Mouse (Mus musculus) small intestine, adult 2 months (tissue): ENCODE measurements around the gene Psmg1. TPM values are rescaled to one million over a fixed set of nuclear protein-coding genes. Genes with fewer than 3 reads are reported as not detected.

Experiments used
- H3K27ac ChIP-seq: fragments of 200-500 bp; 2 replicates; pipeline ENCODE4 v1.5.1; 2012; ENCODE audit warnings: low read depth, low read length, control low read depth, inconsistent platforms; ENCODE audit not compliant: insufficient read depth
- H3K27me3 ChIP-seq: fragments of 200-500 bp; 2 replicates; pipeline ENCODE4 v1.6.1; 2012; ENCODE audit warnings: mild to moderate bottlenecking, moderate library complexity, low read length, inconsistent platforms; ENCODE audit not compliant: control insufficient read depth, insufficient read depth
- H3K36me3 ChIP-seq: fragments of 200-500 bp; 2 replicates; pipeline ENCODE4 v1.6.1; 2012; ENCODE audit warnings: mild to moderate bottlenecking, low read length, control low read depth, inconsistent platforms; ENCODE audit not compliant: control insufficient read depth, insufficient read depth
- H3K4me1 ChIP-seq: fragments of 200-500 bp; 2 replicates; pipeline ENCODE4 v1.6.1; 2012; ENCODE audit warnings: low read length, inconsistent platforms, mixed read lengths; ENCODE audit not compliant: control insufficient read depth, insufficient read depth, insufficient read length
- H3K4me3 ChIP-seq: fragments of 200-500 bp; 2 replicates; pipeline ENCODE4 v1.5.1; 2012; ENCODE audit warnings: low read depth, mild to moderate bottlenecking, control low read depth, inconsistent platforms, low read length, moderate library complexity
- CTCF ChIP-seq: fragments of 200-500 bp; IDR thresholded peaks from 2 replicates; pipeline ENCODE4 v1.5.1; 2012; ENCODE audit warnings: low read depth, mild to moderate bottlenecking, control low read depth, inconsistent platforms, low read length, moderate library complexity, mixed read lengths; ENCODE audit not compliant: insufficient replicate concordance, insufficient read length; ENCODE audit errors: extremely low read depth
- POLR2A ChIP-seq: fragments of 200-500 bp; IDR thresholded peaks from 2 replicates; pipeline ENCODE4 v1.6.1; 2012; ENCODE audit warnings: low read depth, mild to moderate bottlenecking, control low read depth, inconsistent platforms, low read length, moderate library complexity
- WGBS: fragments of 180-500 bp; shearing (Covaris S2); methylation state at CpG from one replicate; pipeline ENCODE4 v1.1.7; 2018; 5-methylcytosine and 5-hydroxymethylcytosine counted together
- polyA plus RNA-seq: library from polyadenylated mRNA; depleted of rRNA; stranded (reverse); fragments of >200 nt; gene quantifications from 2 replicates; pipeline ENCODE4 v1.2.3, GENCODE M21; 2012; rRNA removed

Psmg1 gene
- polyA plus RNA-seq, 1 experiment = 4.4 TPM

GRCm38 (mm10) chr16:95941575-95941974 lies 49.2 kb downstream of the Psmg1 start:
- Histone ChIP-seq H3K27ac (no peak overlapping the region), H3K36me3 (no peaks in the 10 kb centered on the region), H3K4me3 (no peak overlapping the region), H3K27me3 (no peaks in the 10 kb centered on the region), H3K4me1 (peaks cover 6% of the 10 kb centered on the region; the same call in 1 of the 2 replicates)
- TF ChIP-seq POLR2A (no peak), CTCF (no peak)
- 79% methylated on average over 5 of the region's 5 CpGs for WGBS

- Histone ChIP-seq H3K27me3 (no peaks in the 10 kb centered on the region), H3K4me3 (no peak overlapping the region), H3K27ac (no peak overlapping the region), H3K4me1 (0 out of 2 replicates have a peak, but pooled peaks cover 3% of the 10 kb centered on the region), H3K36me3 (no peaks in the 10 kb centered on the region)
- WGBS = 52% methylated on average over 6 of the region's 6 CpGs
- TF ChIP-seq CTCF (no peak), POLR2A (no peak)
Measured at GRCm38 (mm10) chr16:95935495-95935961, 55.2 kb downstream of the Psmg1 start.

GRCm38 (mm10) chr16:95932860-95933259 lies 57.9 kb downstream of the Psmg1 start:
- peaks cover 9% of the 10 kb centered on the region; the same call in 1 of the 2 replicates for H3K4me1 ChIP-seq
- H3K27me3 ChIP-seq = no peaks in the 10 kb centered on the region
- H3K36me3 ChIP-seq = no peaks in the 10 kb centered on the region
- H3K27ac ChIP-seq = no peak overlapping the region
- 75% methylated on average over 6 of the region's 6 CpGs for WGBS
- H3K4me3 ChIP-seq = no peak overlapping the region
- TF ChIP-seq POLR2A = no peak
- no peak for TF ChIP-seq CTCF

- TF ChIP-seq POLR2A (no peak), CTCF (no peak)
- WGBS = 78% methylated on average over 12 of the region's 12 CpGs
- Histone ChIP-seq H3K27me3 (no peaks in the 10 kb centered on the region), H3K36me3 (no peaks in the 10 kb centered on the region), H3K4me1 (peaks cover 15% of the 10 kb centered on the region; the same call in 1 of the 2 replicates), H3K4me3 (no peak overlapping the region), H3K27ac (no peak overlapping the region)
Measured at GRCm38 (mm10) chr16:95931509-95931908, 59.3 kb downstream of the Psmg1 start.

Other genes with a start within 250 kb of the Psmg1 start
- gene Brwd1, start 91.6 kb upstream of the Psmg1 start, polyA plus RNA-seq = 10.7 and 14.0 TPM in 2 replicates
- gene Hmgn1, start 136.8 kb upstream of the Psmg1 start, polyA plus RNA-seq = 1.7 and 4.4 TPM in 2 replicates
- gene Wrb, start 154.4 kb upstream of the Psmg1 start, polyA plus RNA-seq = 11.9 and 15.5 TPM in 2 replicates
- gene Lca5l, start 201.3 kb upstream of the Psmg1 start, polyA plus RNA-seq = 0.06 and 0.11 TPM in 2 replicates
- 3.8 and 4.5 TPM in 2 replicates for gene Sh3bgr, start 209.5 kb upstream of the Psmg1 start, polyA plus RNA-seq
- gene B3galt5, start 244.8 kb upstream of the Psmg1 start, polyA plus RNA-seq = 0.34 and 3.4 TPM in 2 replicates